ENCODE assay signal across 10 mouse cellular contexts in genomic region chr11:53478383-53479170, GRCm38 (mm10). TPM values are rescaled to one million over a fixed set of nuclear protein-coding genes. Genes with fewer than 3 reads are reported as not detected.
DNase-seq lines count a peak whose midpoint lies in the region; ATAC-seq and TF ChIP-seq lines count a peak whose summit lies in the region.
"Had no signal": no experiment of that assay in that cellular context is flagged by ENCODE, and none has a peak within 500 bp of the region (broad histone marks: within the 10 kb centered on the region; RNA-seq: fewer than 3 reads in every experiment).

No protein-coding gene starts in this region.

- TF ChIP-seq CTCF in heart, adult 2 months (IDR thresholded peaks at IDR 0.05): no peak
- no peak for TF ChIP-seq CTCF in testis, adult 2 months (IDR thresholded peaks at IDR 0.05; ENCODE audit: control insufficient read depth, insufficient read depth, insufficient replicate concordance, low read depth, low read length)

- H3K79me2 ChIP-seq in heart, adult 2 months (replicated peaks; ENCODE audit: control insufficient read depth, insufficient read depth, low read length): no peaks in the 10 kb centered on the region

- no peaks in the 10 kb centered on the region for H3K9me3 ChIP-seq in hindbrain, embryonic 14.5 days (ENCODE audit: control insufficient read depth, low read length)
- peaks cover 4% of the 10 kb centered on the region; the same call in 1 of the 2 replicates for H3K9me3 ChIP-seq in midbrain, embryonic 12.5 days

- ATAC-seq in hindbrain, embryonic 14.5 days (ENCODE audit: low FRiP score): peak; percentile 35; the same call in 1 of the 2 replicates
- no peak for ATAC-seq in midbrain, embryonic 12.5 days (ENCODE audit: low FRiP score, low read depth)

- no peak for TF ChIP-seq POLR2A in heart, adult 2 months (IDR thresholded peaks at IDR 0.05; ENCODE audit: insufficient read depth, low read depth, low read length)
- no peak for TF ChIP-seq POLR2A in testis, adult 2 months (IDR thresholded peaks at IDR 0.05; ENCODE audit: control insufficient read depth, low read depth, low read length)

- H3K36me3 ChIP-seq in heart, adult 2 months (ENCODE audit: control insufficient read depth, insufficient read depth, low read length): no peaks in the 10 kb centered on the region
- H3K36me3 ChIP-seq in testis, adult 2 months (ENCODE audit: control insufficient read depth, insufficient read depth, low read length): no peaks in the 10 kb centered on the region
- H3K36me3 ChIP-seq in hindbrain, embryonic 14.5 days (replicated peaks; ENCODE audit: control insufficient read depth, insufficient read depth): no peaks in the 10 kb centered on the region
- H3K36me3 ChIP-seq in midbrain, embryonic 12.5 days: no peaks in the 10 kb centered on the region

- 11% methylated on average over 79 of the region's 79 CpGs for WGBS in heart, adult 2 months
- 5% methylated on average over 79 of the region's 79 CpGs for WGBS in hindbrain, embryonic 14.5 days
- WGBS in midbrain, embryonic 12.5 days: 6% methylated on average over 79 of the region's 79 CpGs

- no peak overlapping the region for H3K27ac ChIP-seq in heart, adult 2 months
- H3K27ac ChIP-seq in testis, adult 2 months (ENCODE audit: control insufficient read depth, insufficient read depth, low read depth, low read length): no peak overlapping the region
- H3K27ac ChIP-seq in hindbrain, embryonic 14.5 days: no peak overlapping the region
- H3K27ac ChIP-seq in midbrain, embryonic 12.5 days (replicated peaks): no peak overlapping the region

- H3K4me3 ChIP-seq in heart, adult 2 months: peak overlapping the region; percentile 50
- peak overlapping the region; percentile 68 for H3K4me3 ChIP-seq in testis, adult 2 months (ENCODE audit: control insufficient read depth, low read depth, low read length)
- H3K4me3 ChIP-seq in hindbrain, embryonic 14.5 days (replicated peaks; ENCODE audit: low read length): peak overlapping the region; percentile 41
- H3K4me3 ChIP-seq in midbrain, embryonic 12.5 days: peak overlapping the region; percentile 43

- intact Hi-C loops in heart, adult 2 months (cut with DNase I): no loop called here

- DNase-seq in heart, adult 2 months: peak in 1 of 2 experiments; percentile 40
- no peak for DNase-seq in heart, adult 9 months (ENCODE audit: low spot score in 2 of 2)
- no peak for DNase-seq in testis, postnatal 14 days (ENCODE audit: low spot score)
- DNase-seq in hindbrain, embryonic 14.5 days (ENCODE audit: low spot score): no peak
- no peak for DNase-seq in natural killer cell, adult 2 months (ENCODE audit: low spot score in 2 of 2)
- no peak for DNase-seq in thymus, postnatal 10 days (ENCODE audit: low spot score in 2 of 2)

- no peak for TF ChIP-seq EP300 in heart, adult 2 months (IDR thresholded peaks at IDR 0.05; ENCODE audit: insufficient read depth, low read depth, low read length)

- H3K9ac ChIP-seq in heart, adult 2 months (ENCODE audit: low read depth, low read length): peak overlapping the region; percentile 74
- H3K9ac ChIP-seq in hindbrain, embryonic 14.5 days: peak overlapping the region; percentile 57
- H3K9ac ChIP-seq in midbrain, embryonic 12.5 days (replicated peaks): peak overlapping the region; percentile 28; the same call in 1 of the 2 replicates

- peaks cover 14% of the 10 kb centered on the region for H3K27me3 ChIP-seq in heart, adult 2 months (ENCODE audit: control insufficient read depth, insufficient read depth, low read length)
- no peaks in the 10 kb centered on the region for H3K27me3 ChIP-seq in testis, adult 2 months (ENCODE audit: control insufficient read depth, insufficient read depth, low read length)
- peaks cover 72% of the 10 kb centered on the region for H3K27me3 ChIP-seq in hindbrain, embryonic 14.5 days (ENCODE audit: control insufficient read depth, insufficient read depth, low read length)
- peaks cover 89% of the 10 kb centered on the region for H3K27me3 ChIP-seq in midbrain, embryonic 12.5 days

- H3K4me1 ChIP-seq in heart, adult 2 months (ENCODE audit: control insufficient read depth, insufficient read depth, low read length): no peaks in the 10 kb centered on the region
- H3K4me1 ChIP-seq in testis, adult 2 months (ENCODE audit: control insufficient read depth, insufficient read depth, low read length): peaks cover 7% of the 10 kb centered on the region
- peaks cover 30% of the 10 kb centered on the region for H3K4me1 ChIP-seq in hindbrain, embryonic 14.5 days (replicated peaks; ENCODE audit: control insufficient read depth, insufficient read depth, low read length)
- peaks cover 30% of the 10 kb centered on the region for H3K4me1 ChIP-seq in midbrain, embryonic 12.5 days

- H3K4me2 ChIP-seq in hindbrain, embryonic 14.5 days (replicated peaks): peak overlapping the region; percentile 65
- H3K4me2 ChIP-seq in midbrain, embryonic 12.5 days (replicated peaks): peak overlapping the region; percentile 59

RNA-seq across cellular contexts. Expression of gene Gm9945, which starts 1.4 kb away (rescaled TPM):
- not detected for total RNA-seq in heart, adult 2 months (2021)
- not detected in 2 replicates for polyA plus RNA-seq in heart, adult 2 months (2012; rRNA removed)
- polyA plus RNA-seq in testis, adult 2 months (2012; rRNA removed): not detected in 2 replicates
- polyA plus RNA-seq in hindbrain, embryonic 14.5 days (2014; fragmentation: Nextera tagmentation; extraction: Ambion mirVana): 0.36 TPM in 1 of 2 replicates, not detected in the other
- polyA plus RNA-seq in midbrain, embryonic 12.5 days (2016; fragmentation: Nextera tagmentation; extraction: Ambion mirVana): not detected in 2 replicates
- total RNA-seq: CH12.LX had no signal
- polyA plus RNA-seq: gonadal fat pad, adult 2 months had no signal

RNA-seq across cellular contexts. Expression of gene Sowaha, which starts 1.5 kb away (rescaled TPM):
- under 1 TPM; 0.05 to 0.34 TPM for total RNA-seq in heart, adult 2 months (2021)
- 0.03 and 0.10 TPM in 2 replicates for polyA plus RNA-seq in heart, adult 2 months (2012; rRNA removed)
- 0.10 and 0.13 TPM in 2 replicates for polyA plus RNA-seq in testis, adult 2 months (2012; rRNA removed)
- 1.3 and 1.4 TPM in 2 replicates for polyA plus RNA-seq in hindbrain, embryonic 14.5 days (2014; fragmentation: Nextera tagmentation; extraction: Ambion mirVana)
- polyA plus RNA-seq in midbrain, embryonic 12.5 days (2016; fragmentation: Nextera tagmentation; extraction: Ambion mirVana): 0.39 and 0.77 TPM in 2 replicates
- total RNA-seq: CH12.LX had no signal

RNA-seq across cellular contexts. Expression of gene Gm9837, which starts 8.3 kb away (rescaled TPM):
- total RNA-seq in heart, adult 2 months (2021): not detected
- not detected in 2 replicates for polyA plus RNA-seq in heart, adult 2 months (2012; rRNA removed)
- 11.1 and 13.4 TPM in 2 replicates for polyA plus RNA-seq in testis, adult 2 months (2012; rRNA removed)
- polyA plus RNA-seq in hindbrain, embryonic 14.5 days (2014; fragmentation: Nextera tagmentation; extraction: Ambion mirVana): not detected in 2 replicates
- polyA plus RNA-seq in midbrain, embryonic 12.5 days (2016; fragmentation: Nextera tagmentation; extraction: Ambion mirVana): not detected in 2 replicates
- total RNA-seq: CH12.LX had no signal
- polyA plus RNA-seq: gonadal fat pad, adult 2 months had no signal

RNA-seq across cellular contexts. Expression of gene Shroom1, which starts 21.6 kb away (rescaled TPM):
- under 1 TPM; 0.34 to 0.91 TPM for total RNA-seq in heart, adult 2 months (2021)
- polyA plus RNA-seq in heart, adult 2 months (2012; rRNA removed): 0.53 and 0.80 TPM in 2 replicates
- polyA plus RNA-seq in testis, adult 2 months (2012; rRNA removed): 0.41 and 1.1 TPM in 2 replicates
- polyA plus RNA-seq in hindbrain, embryonic 14.5 days (2014; fragmentation: Nextera tagmentation; extraction: Ambion mirVana): 2.5 and 3.5 TPM in 2 replicates
- 1.8 and 2.4 TPM in 2 replicates for polyA plus RNA-seq in midbrain, embryonic 12.5 days (2016; fragmentation: Nextera tagmentation; extraction: Ambion mirVana)
- total RNA-seq: CH12.LX had no signal

RNA-seq across cellular contexts. Expression of gene Gm10447, which starts 21.7 kb away (rescaled TPM):
- not detected for total RNA-seq in heart, adult 2 months (2021)
- not detected in 2 replicates for polyA plus RNA-seq in heart, adult 2 months (2012; rRNA removed)
- 0.05 and 0.11 TPM in 2 replicates for polyA plus RNA-seq in testis, adult 2 months (2012; rRNA removed)
- 0.11 TPM in 1 of 2 replicates, not detected in the other for polyA plus RNA-seq in hindbrain, embryonic 14.5 days (2014; fragmentation: Nextera tagmentation; extraction: Ambion mirVana)
- not detected in 2 replicates for polyA plus RNA-seq in midbrain, embryonic 12.5 days (2016; fragmentation: Nextera tagmentation; extraction: Ambion mirVana)
- total RNA-seq: CH12.LX had no signal

Comparison
In these comparisons a context has a peak if more than half of its experiments do, and no peak if none do; other contexts are left out.
1. RNA of gene Gm9837, which starts 8.3 kb away (polyA plus RNA-seq): 11.1 to 13.4 TPM in testis, adult 2 months; not detected in heart, adult 2 months, not detected in hindbrain, embryonic 14.5 days and not detected in midbrain, embryonic 12.5 days; every median in the first group is over 10 times any median in the second.
2. Peak in every context shown above with its lines, with median percentiles within 50 percentile points of each other: H3K4me3 ChIP-seq and H3K9ac ChIP-seq.